Mouse (Mus musculus): ENCODE results near the gene Hist1h2bn.

Hist1h2bn gene

DNA sequence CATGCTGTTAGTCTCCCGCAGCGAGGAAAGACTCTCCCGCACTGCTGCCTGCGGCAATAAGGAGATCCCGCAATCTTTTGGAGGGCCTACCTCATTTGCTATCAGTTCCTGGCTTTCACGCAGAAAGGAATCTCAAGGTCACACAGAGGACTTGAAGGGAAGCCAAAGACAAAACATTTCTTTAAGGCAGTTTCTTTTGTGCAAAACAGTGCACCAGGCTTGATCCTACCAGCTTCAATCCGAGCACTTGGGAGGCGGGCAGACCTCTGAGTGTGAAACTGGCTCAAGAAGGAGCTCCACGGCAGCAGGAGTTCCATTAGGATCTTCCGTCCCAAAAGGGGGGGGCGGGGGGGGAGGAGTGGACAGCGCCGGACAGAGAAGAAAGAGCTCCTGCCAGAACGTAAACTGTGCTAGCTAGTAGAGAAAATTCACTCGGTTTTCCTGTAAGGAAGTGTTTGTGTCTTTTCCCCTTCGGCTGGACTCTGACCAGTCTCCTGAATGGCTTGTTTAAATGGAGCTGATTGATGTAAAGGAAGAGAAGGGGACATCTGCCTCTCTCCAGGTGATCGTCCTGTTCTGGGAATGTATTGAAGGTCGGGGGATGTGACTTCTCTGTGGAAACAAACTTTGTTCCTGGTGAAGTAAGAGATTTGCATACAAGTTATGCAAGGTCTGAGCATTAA lies 36.8 kb downstream of the Hist1h2bn start:
- TF ChIP-seq GATA4 (IDR thresholded peaks at IDR 0.05; ENCODE audit: insufficient replicate concordance, low read length) = no peak

DNA sequence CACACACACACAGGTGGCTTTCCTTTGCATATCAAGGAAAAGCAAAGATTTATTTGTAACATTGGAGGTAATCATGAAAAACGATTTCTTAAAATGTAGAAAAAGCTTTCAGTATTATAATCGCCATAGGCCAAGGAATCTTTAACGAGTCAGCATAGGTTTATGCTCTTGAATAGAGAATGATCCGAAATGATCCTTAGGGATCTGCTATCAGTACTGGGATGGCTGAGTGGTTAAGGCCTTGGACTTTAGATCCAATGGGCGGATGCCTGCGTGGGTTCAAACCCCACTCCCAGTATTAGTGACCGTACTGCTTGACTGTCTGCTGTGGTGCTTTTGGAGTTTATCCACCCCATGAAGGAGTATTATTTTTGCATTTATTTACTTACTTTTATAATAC lies 41.7 kb downstream of the Hist1h2bn start:
- TF ChIP-seq GATA4 (IDR thresholded peaks at IDR 0.05; ENCODE audit: insufficient replicate concordance, low read length) = no peak

Measured in liver, adult (tissue).